Mouse (Mus musculus) midbrain, postnatal 0 days (tissue): ENCODE measurements around the gene Cux1. TPM values are rescaled to one million over a fixed set of nuclear protein-coding genes. Genes with fewer than 3 reads are reported as not detected.
"Not testable (repeated sequence)": the region's sequence is repeated elsewhere in the genome, so short reads cannot be mapped to it uniquely, and the experiment has no call there.

ENCODE experiments used
- ATAC-seq: fragments of 200-750 bp; cut with Nextera tagmentation; 2 replicates; pipeline ENCODE4 v1.8.0; 2017; ENCODE audit warnings: moderate number of reproducible peaks, mild to moderate bottlenecking, moderate TSS enrichment, moderate library complexity; ENCODE audit not compliant: low FRiP score
- DNase-seq: peaks from one replicate; pipeline ENCODE4 v3.0.0-alpha.2; 2015; ENCODE audit warnings: low spot score
- H3K27ac ChIP-seq: fragments of 300-500 bp; sonication (generic); 2 replicates; pipeline ENCODE4 v1.5.1; 2014; ENCODE audit warnings: low read depth, mild to moderate bottlenecking, low read length, mixed read lengths
- H3K27me3 ChIP-seq: fragments of 300-500 bp; sonication (generic); 2 replicates; pipeline ENCODE4 v1.6.1; 2014; ENCODE audit warnings: low read length, control low read depth, mixed read lengths; ENCODE audit not compliant: insufficient read depth
- H3K36me3 ChIP-seq: fragments of 300-500 bp; sonication (generic); 2 replicates; pipeline ENCODE4 v1.6.1; 2014; ENCODE audit warnings: low read length, control low read depth, mixed read lengths; ENCODE audit not compliant: insufficient read depth
- H3K4me1 ChIP-seq: fragments of 300-500 bp; sonication (generic); 2 replicates; pipeline ENCODE4 v1.6.1; 2014; ENCODE audit warnings: mild to moderate bottlenecking, control low read depth, antibody characterized with exemption, low read length, mixed read lengths; ENCODE audit not compliant: insufficient read depth
- H3K4me2 ChIP-seq: fragments of 300-500 bp; sonication (generic); 2 replicates; pipeline ENCODE4 v1.6.1; 2014; ENCODE audit warnings: low read depth, mild to moderate bottlenecking, low read length, mixed read lengths; ENCODE audit not compliant: poor library complexity, severe bottlenecking
- H3K4me3 ChIP-seq: fragments of 300-500 bp; sonication (generic); 2 replicates; pipeline ENCODE4 v1.5.1; 2014; ENCODE audit warnings: low read depth, mild to moderate bottlenecking, low read length, moderate library complexity
- H3K9ac ChIP-seq: fragments of 300-500 bp; sonication (generic); replicated peaks from 2 replicates; pipeline ENCODE4 v1.6.1; 2014; ENCODE audit warnings: mild to moderate bottlenecking, low read length, moderate library complexity, mixed read lengths; ENCODE audit not compliant: poor library complexity, severe bottlenecking
- H3K9me3 ChIP-seq: fragments of 300-500 bp; sonication (generic); 2 replicates; pipeline ENCODE4 v1.6.1; 2016; ENCODE audit warnings: low read length, control low read depth
- CTCF ChIP-seq: IDR thresholded peaks from 2 replicates; pipeline ENCODE4 v1.5.1; 2016; ENCODE audit warnings: antibody characterized with exemption, mild to moderate bottlenecking
- WGBS: fragments of 180-500 bp; shearing (Covaris S2); extraction: QIAGEN DNeasy Blood & Tissue Kit; methylation state at CpG from one replicate; pipeline ENCODE4 v1.1.7; 2014; 5-methylcytosine and 5-hydroxymethylcytosine counted together
- polyA plus RNA-seq: library from polyadenylated mRNA; unstranded; fragments of >200 nt; fragmentation: Nextera tagmentation; extraction: Ambion mirVana; gene quantifications from 2 replicates; pipeline ENCODE4 v1.2.1, GENCODE M21; 2015
- total RNA-seq: library from RNA; depleted of rRNA; stranded (reverse); fragments of >200 nt; gene quantifications from 2 replicates; pipeline ENCODE4 v1.2.3, GENCODE M21; 2014

The Cux1 gene
- total and polyA plus RNA-seq, 2 experiments from 2014 or later, result 97.9 to 133 TPM

DNA sequence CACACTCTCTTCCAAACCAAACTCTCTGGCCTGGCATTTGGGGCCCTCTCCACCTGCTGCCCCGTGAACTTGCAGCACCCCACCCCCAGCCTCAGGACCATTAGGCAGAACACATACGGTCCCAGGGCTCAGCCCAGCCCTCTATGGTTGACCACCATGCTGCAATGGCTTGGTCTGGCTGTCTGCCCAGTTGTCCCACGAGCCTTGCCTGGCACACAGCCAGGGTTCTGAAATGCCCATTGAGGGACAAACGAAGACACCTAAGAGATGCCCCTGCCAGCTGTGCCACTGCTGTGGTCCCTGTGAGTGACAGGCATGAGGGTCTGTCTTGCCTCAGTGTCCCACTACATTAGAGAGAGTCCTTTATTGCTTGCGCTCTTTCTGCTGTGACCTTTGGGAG is 351.3 kb downstream of the Cux1 start:
- Histone ChIP-seq H3K36me3 (peaks cover 14% of the 10 kb centered on the region; the same call in 1 of the 2 replicates), H3K27ac (no peak overlapping the region), H3K4me2 (no peak overlapping the region), H3K9me3 (no peaks in the 10 kb centered on the region), H3K27me3 (no peaks in the 10 kb centered on the region), H3K9ac (no peak overlapping the region), H3K4me3 (no peak overlapping the region), H3K4me1 (no peaks in the 10 kb centered on the region)
- no peak for ATAC-seq
- 69% methylated on average over 5 of the region's 5 CpGs for WGBS
- no peak for TF ChIP-seq CTCF
- no peak for DNase-seq

DNA sequence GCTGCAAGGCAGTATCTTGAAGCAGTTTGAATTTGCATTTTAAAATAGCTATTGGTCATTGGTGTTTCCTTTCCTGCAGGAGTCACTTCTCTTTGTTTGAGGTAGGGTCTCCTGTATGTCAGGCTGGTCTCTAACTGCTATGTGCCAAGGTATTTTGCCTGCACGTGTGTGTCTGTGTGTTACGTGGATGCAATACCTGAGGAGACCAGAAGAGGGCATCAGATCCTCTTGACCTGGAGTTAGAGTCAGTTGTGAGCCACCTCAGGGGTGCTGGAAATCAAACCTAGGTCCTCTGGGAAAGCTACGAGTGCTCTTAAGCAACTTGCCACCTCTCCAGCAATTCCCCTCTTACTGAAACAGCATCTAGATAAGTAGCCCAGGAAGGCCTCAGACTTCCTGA is 352.1 kb downstream of the Cux1 start:
- WGBS, result 94% methylated on average over 3 of the region's 3 CpGs
- TF ChIP-seq CTCF, result peak; percentile 49
- Histone ChIP-seq H3K9ac (no peak overlapping the region), H3K4me3 (no peak overlapping the region), H3K27me3 (no peaks in the 10 kb centered on the region), H3K4me2 (no peak overlapping the region), H3K27ac (no peak overlapping the region), H3K9me3 (no peaks in the 10 kb centered on the region), H3K36me3 (peaks cover 9% of the 10 kb centered on the region; the same call in 1 of the 2 replicates), H3K4me1 (no peaks in the 10 kb centered on the region)
- DNase-seq (no peak), ATAC-seq (no peak)

DNA sequence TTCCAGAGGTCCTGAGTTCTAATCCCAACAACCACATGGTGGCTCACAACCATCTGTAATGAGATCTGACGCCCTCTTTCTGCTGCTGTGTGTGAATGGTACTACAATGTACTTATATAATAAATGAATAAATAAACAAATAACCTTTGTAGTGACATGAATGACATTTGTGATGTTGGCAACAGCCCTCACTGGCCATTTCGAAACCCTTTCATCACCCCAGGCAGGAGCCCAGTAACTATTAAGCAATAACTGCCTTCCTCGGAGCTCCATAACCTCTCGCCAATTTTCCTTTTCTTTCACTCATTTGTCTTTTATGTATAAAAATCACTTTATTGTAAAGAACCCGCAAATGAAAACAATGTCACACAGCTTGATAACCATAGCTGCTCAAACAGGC is 353.6 kb downstream of the Cux1 start:
- no peak for TF ChIP-seq CTCF
- no peak for DNase-seq
- WGBS, result 80% methylated on average over 5 of the region's 5 CpGs
- H3K9me3 ChIP-seq, result no peaks in the 10 kb centered on the region
- H3K36me3 ChIP-seq, result peaks cover 2% of the 10 kb centered on the region; the same call in 1 of the 2 replicates
- H3K9ac ChIP-seq, result no peak overlapping the region
- no peaks in the 10 kb centered on the region for H3K27me3 ChIP-seq
- no peak overlapping the region for H3K27ac ChIP-seq
- no peak overlapping the region for H3K4me2 ChIP-seq
- H3K4me3 ChIP-seq, result no peak overlapping the region
- H3K4me1 ChIP-seq, result no peaks in the 10 kb centered on the region
- no peak for ATAC-seq

GRCm38 (mm10) chr5:136212716-136213115 is 354.6 kb downstream of the Cux1 start:
- Histone ChIP-seq H3K4me2 (no peak overlapping the region), H3K36me3 (no peaks in the 10 kb centered on the region), H3K9ac (no peak overlapping the region), H3K9me3 (no peaks in the 10 kb centered on the region), H3K4me1 (no peaks in the 10 kb centered on the region), H3K27me3 (no peaks in the 10 kb centered on the region), H3K4me3 (no peak overlapping the region), H3K27ac (no peak overlapping the region)
- DNase-seq (no peak), ATAC-seq (no peak)
- no peak for TF ChIP-seq CTCF
- 94% methylated on average over 11 of the region's 11 CpGs for WGBS

- not testable (repeated sequence) for H3K27ac ChIP-seq, H3K4me1 ChIP-seq, ATAC-seq, H3K4me3 ChIP-seq, H3K9ac ChIP-seq, H3K9me3 ChIP-seq, DNase-seq, H3K4me2 ChIP-seq, H3K27me3 ChIP-seq, H3K36me3 ChIP-seq
- 93% methylated on average over 14 of the region's 14 CpGs for WGBS
Observed at GRCm38 (mm10) chr5:136211341-136212102, 355.8 kb downstream of the Cux1 start.

DNA sequence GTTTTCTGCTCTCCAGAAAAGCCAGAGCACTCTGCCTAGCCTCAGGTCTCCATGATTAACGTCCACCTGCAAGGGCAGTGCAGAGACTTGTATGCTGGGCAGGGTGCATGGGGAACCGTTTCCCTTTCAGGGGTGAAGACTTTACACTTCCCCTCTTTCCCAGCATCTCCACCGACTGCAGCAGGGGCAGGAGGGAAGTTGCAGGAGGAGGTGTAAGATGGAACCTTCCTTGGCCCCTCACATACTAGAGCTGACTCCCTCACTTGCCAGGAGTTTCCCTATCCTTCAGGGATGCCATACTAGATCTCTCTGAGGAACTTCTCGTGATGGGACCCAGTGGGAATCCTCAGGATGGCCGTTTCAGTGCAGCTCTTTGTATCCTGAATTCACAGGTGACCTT is 356.7 kb downstream of the Cux1 start:
- H3K27me3 ChIP-seq, result no peaks in the 10 kb centered on the region
- 70% methylated on average over 5 of the region's 5 CpGs for WGBS

More for the DNA sequence above, 356.7 kb downstream of the Cux1 start:
- no peak for TF ChIP-seq CTCF
- DNase-seq, result no peak
- no peaks in the 10 kb centered on the region for H3K9me3 ChIP-seq
- H3K4me2 ChIP-seq, result no peak overlapping the region
- no peaks in the 10 kb centered on the region for H3K36me3 ChIP-seq
- no peak overlapping the region for H3K27ac ChIP-seq
- H3K4me3 ChIP-seq, result no peak overlapping the region
- H3K4me1 ChIP-seq, result no peaks in the 10 kb centered on the region
- no peak for ATAC-seq
- no peak overlapping the region for H3K9ac ChIP-seq
